Mouse (Mus musculus) heart, adult 9 months (tissue): ENCODE data around the gene Ddx56.
"Not testable (repeated sequence)": the region's sequence is repeated elsewhere in the genome, so short reads cannot be mapped to it uniquely, and the experiment has no call there.

Experiments used
- DNase-seq, 2 experiments: peaks; one replicate each; pipeline ENCODE4 v3.0.0; 2022; ENCODE audit warnings: low spot score in 2 of 2

The Ddx56 gene

DNA sequence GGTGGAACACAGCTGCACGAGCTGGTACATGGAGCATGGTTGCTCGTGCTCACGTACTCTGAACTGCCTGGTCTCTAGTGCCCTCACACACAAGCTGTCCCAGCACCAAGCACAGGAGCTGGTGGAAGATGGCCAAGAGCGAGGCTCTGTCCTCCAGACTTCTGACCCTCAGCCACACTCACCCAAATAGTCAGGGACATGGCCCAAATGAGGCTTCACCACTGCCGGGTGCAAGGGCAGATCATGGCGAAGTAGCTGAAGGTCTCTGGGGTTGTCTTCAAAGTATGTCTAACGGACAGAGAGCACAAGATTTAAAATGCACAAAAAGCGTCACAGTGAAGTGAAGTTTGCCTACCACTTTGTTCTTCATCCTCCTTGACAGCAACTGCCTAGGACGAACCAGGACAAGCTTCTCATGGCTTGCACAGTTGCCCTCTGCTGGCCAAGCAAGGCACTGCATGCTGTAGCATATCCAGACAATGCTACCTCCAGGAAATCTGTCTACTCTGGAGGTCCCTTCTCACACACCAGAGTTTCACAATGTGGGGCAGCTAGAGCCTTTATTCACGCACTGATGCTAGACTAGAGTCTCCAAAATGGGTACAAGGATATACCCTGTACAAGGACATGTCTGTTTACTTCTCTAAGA, 6.0 kb downstream of the Ddx56 start:
- DNase-seq = peak in 1 of 2 experiments; percentile 61

DNA sequence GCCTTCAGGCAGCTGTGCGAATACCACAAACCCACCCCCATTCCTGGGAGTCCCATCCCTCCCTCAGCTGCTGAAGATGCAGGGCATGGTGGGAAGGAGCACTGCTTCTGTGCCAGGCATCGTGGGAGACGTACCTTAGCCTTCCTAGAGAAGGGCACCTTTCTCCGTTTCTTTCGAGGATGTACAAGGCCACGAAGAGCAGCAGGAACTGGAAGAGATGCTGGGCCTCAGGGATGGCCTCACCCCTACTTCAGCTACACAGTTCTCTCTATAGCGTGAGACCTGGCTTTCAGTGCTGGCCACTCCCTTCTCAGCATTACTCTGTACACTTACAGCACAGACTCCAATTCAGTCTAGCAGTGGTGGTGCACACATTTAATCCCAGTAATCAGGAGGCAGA, 8.2 kb downstream of the Ddx56 start:
- no peak for DNase-seq

DNA sequence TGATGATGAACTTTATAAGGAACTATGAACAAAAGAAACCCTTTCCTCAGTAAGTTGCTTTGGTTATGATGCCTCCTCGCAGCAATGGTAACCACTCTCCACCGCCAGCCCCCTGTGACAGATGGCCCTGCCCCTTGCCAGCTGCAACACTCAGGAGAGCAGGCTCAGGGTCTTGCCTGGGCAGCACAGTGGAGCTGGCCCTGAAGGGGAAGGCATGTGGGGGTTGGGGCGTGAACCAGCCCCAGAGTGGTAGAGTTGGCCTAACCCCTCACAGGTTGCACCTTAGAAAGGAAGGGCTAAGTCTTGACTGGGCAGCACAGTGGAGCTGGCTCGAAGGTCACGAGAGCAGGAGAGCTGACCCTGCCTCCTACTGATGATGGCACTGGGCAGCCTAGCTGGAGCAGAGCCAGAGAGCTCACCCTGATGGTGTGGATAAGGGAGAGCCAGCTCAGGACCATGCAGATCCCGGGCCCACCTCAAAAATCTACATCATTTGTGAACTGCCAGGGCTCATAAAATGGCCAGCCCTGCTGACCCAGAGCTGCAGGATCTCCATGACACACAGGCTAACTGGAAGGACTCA, 11.0 kb downstream of the Ddx56 start:
- DNase-seq = no peak

DNA sequence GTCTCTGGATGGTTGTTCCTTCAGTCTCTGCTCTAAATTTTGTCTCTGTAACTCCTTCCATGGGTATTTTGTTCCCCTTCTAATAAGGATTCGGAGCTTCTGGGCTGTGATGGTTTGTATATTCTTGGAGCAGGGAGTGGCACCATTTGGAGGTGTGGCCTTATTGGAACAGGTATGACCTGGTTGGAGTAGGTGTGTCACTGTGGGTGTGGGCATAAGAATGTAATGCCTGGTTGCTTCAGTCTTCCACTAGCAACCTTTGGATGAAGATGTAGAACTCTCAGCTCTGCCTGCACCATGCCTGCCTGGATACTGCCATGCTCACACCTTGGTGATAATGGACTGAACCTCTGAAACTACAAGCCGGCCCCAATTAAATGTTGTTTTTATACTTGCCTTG, 13.0 kb downstream of the Ddx56 start:
- not testable (repeated sequence) for DNase-seq

DNA sequence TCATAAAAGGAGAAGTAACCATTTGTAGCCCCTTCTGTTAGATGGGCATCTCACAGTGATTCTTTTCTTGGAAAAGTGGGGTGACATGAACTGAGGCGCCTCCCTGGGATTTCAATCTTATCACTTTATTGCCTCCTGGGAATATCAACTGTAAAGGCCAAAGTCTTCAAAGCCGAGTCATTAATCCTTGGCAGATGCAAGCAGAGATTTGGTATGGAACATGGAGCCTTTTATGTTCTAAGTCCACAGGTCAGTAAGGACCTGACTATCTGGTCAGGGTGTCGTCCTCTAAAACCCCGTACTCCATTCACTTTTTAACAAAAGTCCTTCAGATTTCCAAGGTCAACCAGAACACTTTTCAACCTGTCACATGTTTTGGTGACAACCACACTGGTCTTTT, 14.7 kb downstream of the Ddx56 start:
- DNase-seq = no peak

DNA sequence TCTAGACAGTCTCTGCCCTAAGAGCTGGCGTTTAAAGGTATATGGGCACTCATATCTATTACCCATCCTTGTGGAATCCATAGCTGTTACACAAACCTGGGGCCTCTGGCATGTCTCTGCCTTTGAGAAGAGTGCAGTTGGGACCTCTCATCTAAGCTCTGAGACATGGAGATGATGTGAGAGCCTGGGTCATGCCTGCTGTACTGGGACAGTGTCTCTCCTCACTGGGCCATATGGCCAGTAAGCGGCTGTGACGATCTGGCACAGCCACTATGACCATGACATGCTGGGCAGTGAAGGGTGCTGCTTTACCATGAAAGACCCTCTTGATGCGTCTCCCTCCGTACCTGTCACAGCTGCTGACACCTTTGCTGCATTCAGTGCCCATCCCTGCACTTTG, 15.3 kb downstream of the Ddx56 start:
- no peak for DNase-seq

DNA sequence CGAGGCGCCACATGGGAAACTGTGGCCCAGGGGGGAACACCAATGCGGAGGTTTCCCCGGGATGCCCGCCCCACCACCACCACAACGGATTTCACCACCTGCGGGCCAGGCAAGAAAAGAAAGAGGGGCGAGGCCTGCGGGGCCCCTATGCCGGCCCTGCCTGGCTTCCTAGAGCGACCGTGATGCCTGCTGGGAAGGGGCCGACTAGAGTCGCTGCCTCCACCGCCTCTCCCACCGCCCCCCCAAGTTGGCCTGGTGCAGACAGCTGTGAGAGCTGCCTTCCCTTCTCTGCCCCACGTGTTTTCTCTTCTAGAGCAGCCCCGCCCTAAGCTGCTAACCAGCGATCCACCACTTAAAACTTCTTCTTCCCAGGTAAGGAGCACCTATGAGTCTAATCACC, 22.9 kb downstream of the Ddx56 start:
- no peak for DNase-seq

DNA sequence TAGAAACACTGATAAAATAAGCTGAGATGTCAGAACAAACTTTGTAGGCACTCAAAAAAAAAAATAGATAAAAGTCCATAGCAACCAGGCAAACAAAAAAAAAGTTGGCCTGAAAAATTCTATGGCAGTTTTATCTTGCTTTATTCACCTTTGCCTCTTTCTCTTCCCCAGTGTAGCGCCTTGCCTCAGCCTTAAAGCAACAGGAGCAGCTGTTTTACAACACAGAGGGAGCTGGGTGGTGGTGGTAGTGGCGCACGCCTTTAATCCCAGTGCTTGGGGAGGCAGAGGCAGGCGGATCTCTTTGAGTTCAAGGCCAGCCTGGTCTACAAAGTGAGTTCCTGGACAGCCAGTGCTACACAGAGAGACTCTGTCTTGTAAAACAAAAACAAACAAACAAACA, 34.5 kb downstream of the Ddx56 start:
- no peak for DNase-seq

DNA sequence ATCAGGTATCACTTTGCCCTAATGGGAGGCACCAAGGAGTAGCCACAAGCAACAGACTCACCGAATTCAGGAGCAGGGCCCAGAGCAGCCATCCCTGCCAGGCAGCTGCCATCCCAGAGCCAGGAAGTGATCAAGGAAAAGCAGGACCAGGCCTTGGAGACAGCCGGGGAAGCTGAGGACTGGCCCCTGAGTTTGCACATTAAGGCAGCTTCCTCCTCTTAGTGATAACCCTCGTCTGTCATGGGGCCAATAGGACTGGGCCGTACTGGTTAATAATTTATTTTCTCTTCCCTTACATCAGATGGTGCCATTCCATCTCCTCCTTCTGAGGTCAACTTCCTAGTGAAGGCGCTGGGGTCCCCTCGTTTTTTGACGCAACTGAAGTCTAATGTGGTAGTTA, 37.6 kb downstream of the Ddx56 start, which contains the start of gene Npc1l1:
TSS of gene Npc1l1 (minus strand) at position 132 of the 400 bp plus-strand sequence.
- DNase-seq = no peak

DNA sequence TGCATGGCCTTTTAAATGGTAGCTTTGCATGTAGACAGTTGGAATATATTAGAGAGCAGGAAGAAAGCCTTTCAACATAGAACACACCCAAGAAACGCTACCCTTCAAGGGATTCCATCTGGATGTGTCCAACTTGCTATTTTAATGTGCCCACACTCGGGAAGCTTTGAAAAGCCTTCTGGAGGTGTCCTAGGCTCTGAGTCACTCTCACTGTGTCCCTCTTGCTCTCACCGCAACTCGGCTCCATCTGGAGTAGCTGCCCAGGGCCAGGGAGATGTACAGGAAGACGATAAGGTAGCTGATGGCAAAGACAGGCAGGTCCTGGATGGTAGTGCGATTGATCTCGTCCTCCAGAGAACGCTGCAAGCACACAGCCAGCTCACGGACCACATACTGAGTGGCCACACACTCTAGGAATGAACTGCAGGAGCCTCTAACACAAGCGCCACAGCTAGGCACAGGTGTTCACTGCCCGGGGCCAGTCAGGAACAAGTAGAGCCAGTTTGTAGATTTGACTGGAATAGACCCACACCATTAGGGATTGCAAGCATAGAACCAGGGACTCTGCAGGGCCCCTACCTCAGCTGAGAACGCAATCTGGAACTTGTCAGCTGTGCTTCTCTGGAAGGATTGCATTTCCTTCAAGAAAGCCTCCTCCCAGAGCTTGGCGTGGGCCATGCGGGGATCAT, 42.9 kb downstream of the Ddx56 start:
- DNase-seq = no peak

DNA sequence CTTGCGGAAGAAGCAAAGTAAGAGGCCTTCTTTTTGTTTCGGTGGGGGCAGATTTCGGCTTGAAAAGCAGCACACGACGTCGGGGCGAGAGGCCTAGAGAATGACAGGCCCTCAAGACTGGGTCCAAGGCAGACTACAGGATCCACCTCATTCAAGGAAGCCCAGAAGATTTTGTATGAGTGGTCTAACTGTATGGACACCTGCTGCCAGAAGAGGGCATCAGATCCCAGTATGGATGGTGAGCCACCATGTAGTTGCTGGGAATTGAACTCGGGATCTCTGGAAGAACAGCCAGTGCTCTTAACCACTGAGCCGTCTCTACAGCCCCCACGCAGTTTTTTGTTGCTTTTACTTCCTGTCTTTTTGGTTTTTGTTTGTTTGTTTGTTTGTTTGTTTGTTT, 45.4 kb downstream of the Ddx56 start:
- no peak for DNase-seq

DNA sequence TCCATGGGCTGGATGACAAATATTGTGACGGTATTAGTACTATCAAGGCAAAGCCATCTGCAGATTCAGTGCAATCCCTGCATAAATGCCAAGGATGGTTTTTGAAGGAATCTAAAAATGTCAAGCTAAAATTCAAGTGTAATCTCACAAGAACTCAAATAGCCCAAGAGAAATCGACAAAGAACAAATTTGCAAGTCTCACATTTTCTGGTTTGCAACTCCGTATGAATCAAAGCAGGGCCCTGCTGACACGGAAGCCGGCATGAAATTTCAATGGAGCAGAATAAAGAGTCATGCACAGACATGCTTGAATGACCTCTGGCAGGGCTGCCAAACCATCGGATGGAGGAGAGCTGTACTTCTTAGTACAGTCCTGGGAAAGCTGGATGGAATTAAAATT, 47.6 kb downstream of the Ddx56 start:
- no peak for DNase-seq

DNA sequence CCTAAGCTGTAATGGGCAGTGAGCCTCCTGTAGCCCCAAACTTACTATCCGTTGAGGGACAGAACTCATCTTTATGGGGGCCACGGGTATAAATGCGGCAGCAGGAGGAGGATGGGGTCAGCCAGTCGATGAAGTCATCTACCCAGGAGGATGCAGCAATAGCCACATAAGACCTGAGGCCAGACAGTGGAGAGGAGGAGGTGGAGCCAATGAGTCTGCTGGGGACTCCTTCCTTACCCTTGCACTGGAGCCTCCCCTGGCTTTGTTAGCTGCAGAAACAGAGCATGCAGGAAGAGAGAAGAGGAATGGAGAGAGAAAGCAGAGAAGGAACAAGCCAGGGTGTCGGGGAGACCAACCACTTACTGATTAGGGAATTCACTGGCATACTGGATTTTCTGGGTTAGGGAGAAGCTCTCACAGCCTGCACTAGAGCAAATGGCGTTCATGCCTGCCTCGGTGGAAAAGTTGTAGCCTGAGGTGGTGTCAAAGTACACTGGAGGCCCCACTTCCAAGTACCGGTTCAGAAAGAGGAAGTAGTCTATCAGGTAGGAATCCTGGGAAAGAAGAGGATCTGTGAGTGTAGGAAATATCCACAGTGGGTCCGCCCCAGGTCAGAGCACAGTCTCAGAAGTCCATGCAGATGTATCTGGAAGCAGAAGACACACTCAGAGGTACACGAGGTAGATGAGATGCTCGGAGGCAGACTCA, 49.2 kb downstream of the Ddx56 start:
- DNase-seq = no peak

DNA sequence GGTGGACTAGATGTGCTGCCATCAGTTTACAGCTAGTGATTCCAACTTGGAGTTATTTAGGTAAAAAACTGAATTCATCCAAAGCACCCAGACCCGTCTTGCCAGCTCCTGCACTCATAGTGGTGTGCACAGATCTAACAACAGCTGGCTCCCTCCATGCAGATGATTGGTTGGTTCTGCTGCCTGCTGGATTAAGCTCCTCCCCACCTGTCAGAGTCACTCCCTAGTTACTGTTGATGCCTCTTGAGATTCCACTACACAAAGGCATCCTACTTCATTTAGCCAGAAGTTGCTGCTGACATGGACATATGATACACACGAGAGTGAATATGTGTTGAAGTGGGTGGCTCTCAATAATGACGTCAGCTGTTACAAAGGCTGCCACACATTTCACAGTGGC, 50.7 kb downstream of the Ddx56 start:
- no peak for DNase-seq
